Mouse (Mus musculus) heart, adult 8-10 months (tissue): ENCODE measurements at regions not wholly inside any gene's neighbourhood (a gene's known extent, or its start where the extent isn't known, plus 50 kb on each side); places are given as distances from the start of the nearest gene placed in this dataset.

Source experiments
- DNase-seq: peaks from one replicate; pipeline ENCODE4 v3.0.0; 2022; ENCODE audit warnings: low spot score

GRCm38 (mm10) chr12:20614766-20615165, 375.5 kb upstream of the Asap2 start:
- peak; percentile 65 for DNase-seq
